Mouse (Mus musculus) thymus, postnatal 4 days (tissue): ENCODE data around the gene Nup210.
A peak's percentile ranks its signal among the peaks of the same experiment; 100 is the strongest.

Source experiments
- DNase-seq: peaks from one replicate; pipeline ENCODE4 v3.0.0; 2021

The Nup210 gene

GRCm38 (mm10) chr6:91014198-91014958, 102.3 kb downstream of the Nup210 start:
- no peak for DNase-seq

GRCm38 (mm10) chr6:91012458-91012857, 104.2 kb downstream of the Nup210 start:
- DNase-seq = no peak

GRCm38 (mm10) chr6:91011568-91011967, 105.1 kb downstream of the Nup210 start:
- no peak for DNase-seq

GRCm38 (mm10) chr6:91008284-91008830, 108.3 kb downstream of the Nup210 start:
- DNase-seq = no peak

GRCm38 (mm10) chr6:91007207-91007606, 109.4 kb downstream of the Nup210 start:
- no peak for DNase-seq

- no peak for DNase-seq
Measured at GRCm38 (mm10) chr6:91004157-91004556, 112.5 kb downstream of the Nup210 start.

GRCm38 (mm10) chr6:91003310-91003995, 113.2 kb downstream of the Nup210 start:
- no peak for DNase-seq

GRCm38 (mm10) chr6:91001566-91001965, 115.1 kb downstream of the Nup210 start:
- DNase-seq = no peak

GRCm38 (mm10) chr6:91000819-91001525, 115.7 kb downstream of the Nup210 start:
- no peak for DNase-seq

- DNase-seq = no peak
Measured at GRCm38 (mm10) chr6:90999176-90999575, 117.5 kb downstream of the Nup210 start.

GRCm38 (mm10) chr6:90997025-90997424, 119.6 kb downstream of the Nup210 start:
- DNase-seq = no peak

GRCm38 (mm10) chr6:90996181-90996580, 120.4 kb downstream of the Nup210 start:
- no peak for DNase-seq

- peak; percentile 90 for DNase-seq
Measured at GRCm38 (mm10) chr6:90988648-90989317, 127.8 kb downstream of the Nup210 start, which contains the start of gene Iqsec1. Gene Iqsec1, minus strand, starts transcription at chr6:90988685.

GRCm38 (mm10) chr6:90988299-90988625, 128.4 kb downstream of the Nup210 start:
- DNase-seq = no peak

- DNase-seq = peak; percentile 53
Measured at GRCm38 (mm10) chr6:90987561-90988298, 128.9 kb downstream of the Nup210 start.

- no peak for DNase-seq
Measured at GRCm38 (mm10) chr6:90984101-90984500, 132.5 kb downstream of the Nup210 start.

- no peak for DNase-seq
Measured at GRCm38 (mm10) chr6:90974279-90974678, 142.3 kb downstream of the Nup210 start.

- no peak for DNase-seq
Measured at GRCm38 (mm10) chr6:90969341-90969871, 147.2 kb downstream of the Nup210 start.
